Mouse (Mus musculus) liver, embryonic 14 days (tissue): ENCODE results near the gene Dcx. TPM values are rescaled to one million over a fixed set of nuclear protein-coding genes. Genes with fewer than 3 reads are reported as not detected.

ENCODE experiments used
- polyA plus RNA-seq: library from polyadenylated mRNA; depleted of rRNA; stranded (reverse); fragments of >200 nt; gene quantifications from 2 replicates; pipeline ENCODE4 v1.2.3, GENCODE M21; 2012; rRNA removed

Dcx gene
- 0.05 and 0.16 TPM in 2 replicates for polyA plus RNA-seq

DNA sequence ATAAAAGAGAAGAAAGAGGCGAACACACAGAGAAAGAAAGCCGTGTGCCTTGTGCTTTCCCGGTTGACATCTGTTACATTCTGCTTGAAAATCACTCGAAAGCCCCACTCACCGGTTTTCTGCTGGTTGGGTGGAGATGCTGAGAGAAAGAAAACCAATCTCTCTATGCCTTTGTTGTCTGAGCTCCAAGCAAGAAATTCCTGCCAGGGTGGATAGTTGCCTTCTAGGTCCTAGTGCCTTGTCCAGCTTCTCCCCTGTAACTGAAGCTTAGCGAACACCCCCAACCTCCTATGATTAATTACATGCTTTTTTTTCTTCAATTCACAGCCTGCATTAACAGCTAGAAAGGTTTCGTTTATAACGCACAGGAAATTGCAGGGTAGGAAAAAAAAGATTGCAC is at the start of gene Dcx:
TSS of gene Dcx (minus strand) at position 354 of the 400 bp plus-strand sequence.

DNA sequence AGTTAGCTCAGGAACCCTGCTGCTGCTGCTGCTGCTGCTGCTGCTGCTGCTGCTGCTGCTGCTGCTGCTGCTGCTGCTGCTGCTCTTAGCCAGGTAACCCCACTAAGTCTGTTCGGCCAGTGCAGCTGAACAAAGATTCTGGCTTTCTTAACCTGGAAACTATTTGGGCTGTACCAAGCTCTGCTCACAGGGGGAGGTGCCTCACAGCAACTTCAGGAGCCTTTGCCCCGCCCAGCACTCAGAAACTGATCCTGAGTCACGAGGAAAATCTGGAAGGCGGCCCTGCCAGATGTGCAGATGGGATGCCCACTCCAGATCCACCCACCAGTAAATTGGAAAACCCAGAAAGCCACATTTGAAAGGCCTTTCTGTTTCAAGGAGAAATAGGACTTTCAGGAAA is 105.9 kb downstream of the Dcx start, which contains the start of gene Capn6:
TSS of gene Capn6 (minus strand) at position 203 of the 400 bp plus-strand sequence.

Other genes starting within 250 kb of the Dcx start
- gene Capn6, start 105.9 kb downstream of the Dcx start, polyA plus RNA-seq = 12.7 and 13.8 TPM in 2 replicates
- 0.06 and 0.07 TPM in 2 replicates for gene A730046J19Rik, start 220.4 kb upstream of the Dcx start, polyA plus RNA-seq